23 mouse cellular contexts compared by ENCODE assay signal in genomic region chr5:53439655-53440054, GRCm38 (mm10). TPM values are rescaled to one million over a fixed set of nuclear protein-coding genes. Genes with fewer than 3 reads are reported as not detected.
DNase-seq lines count a peak whose midpoint lies in the region; ATAC-seq and TF ChIP-seq lines count a peak whose summit lies in the region.
"Had no signal": no experiment of that assay in that cellular context is flagged by ENCODE, and none has a peak within 500 bp of the region (broad histone marks: within the 10 kb centered on the region; RNA-seq: fewer than 3 reads in every experiment).

No protein-coding gene starts in this region.

- DNase-seq in kidney, postnatal 10 days = peak; percentile 36
- no peak for DNase-seq in kidney, adult 11 months
- DNase-seq in lung, postnatal 0 days (ENCODE audit: low spot score) = peak; percentile 54
- no peak for DNase-seq in lung, postnatal 25 days (ENCODE audit: low spot score)
- DNase-seq in yolk sac, embryonic 10.5 days (ENCODE audit: low spot score) = peak; percentile 12
- DNase-seq in natural killer cell, adult 2 months (ENCODE audit: low spot score in 2 of 2) = no peak
- DNase-seq: adrenal gland, adult 2 months; adrenal gland, postnatal 14 days; cerebellum, adult 11 months; cerebellum, adult 2 months; cerebellum, adult 9-11 months; cerebellum, postnatal 25 days; forebrain, postnatal 0 days; gastrocnemius, adult 2 months; gastrocnemius, postnatal 14 days; heart, adult 11 months; heart, postnatal 4 days had no signal

- H3K27me3 ChIP-seq in lung, postnatal 0 days (replicated peaks; ENCODE audit: insufficient read depth, low read length) = no peaks in the 10 kb centered on the region
- H3K27me3 ChIP-seq: embryonic facial prominence, embryonic 12.5 days; embryonic facial prominence, embryonic 15.5 days had no signal

- no peak for TF ChIP-seq CTCF in lung, postnatal 0 days (IDR thresholded peaks at IDR 0.05)

- TF ChIP-seq EP300 in lung, postnatal 0 days (IDR thresholded peaks at IDR 0.05) = no peak

- 69% methylated on average over 3 of the region's 3 CpGs for WGBS in lung, postnatal 0 days

- H3K4me1 ChIP-seq in lung, postnatal 0 days (ENCODE audit: insufficient read depth, low read depth, low read length) = no peaks in the 10 kb centered on the region
- H3K4me1 ChIP-seq: embryonic facial prominence, embryonic 12.5 days had no signal

- H3K36me3 ChIP-seq in lung, postnatal 0 days (ENCODE audit: insufficient read depth, low read length) = no peaks in the 10 kb centered on the region
- H3K36me3 ChIP-seq: embryonic facial prominence, embryonic 12.5 days; embryonic facial prominence, embryonic 15.5 days; heart, embryonic 13.5 days had no signal

- no peak overlapping the region for H3K4me3 ChIP-seq in lung, postnatal 0 days (ENCODE audit: low read depth, low read length)
- H3K4me3 ChIP-seq: embryonic facial prominence, embryonic 12.5 days; embryonic facial prominence, embryonic 15.5 days; gastrocnemius, adult 2 months; heart, embryonic 13.5 days had no signal

- H3K4me2 ChIP-seq in lung, postnatal 0 days (replicated peaks; ENCODE audit: low read depth, low read length) = no peak overlapping the region
- H3K4me2 ChIP-seq: embryonic facial prominence, embryonic 12.5 days; embryonic facial prominence, embryonic 15.5 days; heart, embryonic 13.5 days; hindbrain, embryonic 14.5 days had no signal

- no peak for ATAC-seq in lung, postnatal 0 days
- ATAC-seq: CD4-positive, CD25-positive, alpha-beta regulatory T cell, adult 4 months; forebrain, embryonic 14.5 days; forebrain, postnatal 0 days had no signal

- no peak overlapping the region for H3K9ac ChIP-seq in lung, postnatal 0 days (replicated peaks; ENCODE audit: low read depth)
- H3K9ac ChIP-seq: embryonic facial prominence, embryonic 12.5 days; embryonic facial prominence, embryonic 15.5 days; forebrain, postnatal 0 days; heart, embryonic 13.5 days; hindbrain, embryonic 14.5 days had no signal

- H3K27ac ChIP-seq in lung, postnatal 0 days (ENCODE audit: low read length) = no peak overlapping the region
- H3K27ac ChIP-seq: embryonic facial prominence, embryonic 12.5 days; embryonic facial prominence, embryonic 15.5 days; gastrocnemius, adult 2 months; heart, embryonic 13.5 days; hindbrain, embryonic 14.5 days had no signal

- no peaks in the 10 kb centered on the region for H3K9me3 ChIP-seq in lung, postnatal 0 days (ENCODE audit: low read length)
- H3K9me3 ChIP-seq: embryonic facial prominence, embryonic 12.5 days; embryonic facial prominence, embryonic 15.5 days; heart, embryonic 13.5 days had no signal

RNA-seq across cellular contexts. Expression of gene Rbpj, which starts 26.3 kb away (rescaled TPM):
- 22.7 and 22.9 TPM in 2 replicates for polyA plus RNA-seq in lung, postnatal 0 days (2015; fragmentation: Nextera tagmentation; extraction: Ambion mirVana)

Comparison
In these comparisons a context has a peak if more than half of its experiments do, and no peak if none do; other contexts are left out.
1. DNase-seq: peak in kidney, postnatal 10 days (single experiment), lung, postnatal 0 days (single experiment) and yolk sac, embryonic 10.5 days (single experiment); none in kidney, adult 11 months (single experiment), lung, postnatal 25 days (single experiment) and natural killer cell, adult 2 months (0 of 2).